Mouse (Mus musculus): Measurements from ENCODE around the gene A530032D15Rik. TPM values are rescaled to one million over a fixed set of nuclear protein-coding genes. Genes with fewer than 3 reads are reported as not detected.

Gene A530032D15Rik
- polyA plus RNA-seq (2017; shearing (Covaris generic)): 0.61 TPM

GRCm38 (mm10) chr1:85109753-85110152, at the start of gene A530032D15Rik:
TSS of gene A530032D15Rik (minus strand) at chr1:85109853.

GRCm38 (mm10) chr1:85099864-85100263, 9.8 kb downstream of the A530032D15Rik start, which contains the start of gene Gm10553:
TSS of gene Gm10553 (plus strand) at chr1:85100164.

Other genes starting within 250 kb of the A530032D15Rik start
- gene Slc16a14, start 174.7 kb downstream of the A530032D15Rik start, polyA plus RNA-seq (2017; shearing (Covaris generic)): not detected
- not detected for gene Gm10553, start 9.7 kb downstream of the A530032D15Rik start, polyA plus RNA-seq (2017; shearing (Covaris generic))
- gene C130026I21Rik, start 160.7 kb upstream of the A530032D15Rik start, polyA plus RNA-seq (2017; shearing (Covaris generic)): 22.8 TPM